Mouse (Mus musculus) adrenal gland, postnatal 10 days (tissue): ENCODE results near the gene Olfml2a. TPM values are rescaled to one million over a fixed set of nuclear protein-coding genes. Genes with fewer than 3 reads are reported as not detected.
A peak's percentile ranks its signal among the peaks of the same experiment; 100 is the strongest.
"Not testable (repeated sequence)": the region's sequence is repeated elsewhere in the genome, so short reads cannot be mapped to it uniquely, and the experiment has no call there.

Experiments
- DNase-seq: peaks from one replicate; pipeline ENCODE4 v3.0.0; 2021; ENCODE audit warnings: mixed read lengths
- total RNA-seq, 2 experiments: library from RNA; stranded (reverse); gene quantifications; 2 replicates each; pipeline ENCODE4 v1.2.3; 2021

Gene Olfml2a
- total RNA-seq, 2 experiments from 2014 or later, result 18.8 to 21.1 TPM

DNA sequence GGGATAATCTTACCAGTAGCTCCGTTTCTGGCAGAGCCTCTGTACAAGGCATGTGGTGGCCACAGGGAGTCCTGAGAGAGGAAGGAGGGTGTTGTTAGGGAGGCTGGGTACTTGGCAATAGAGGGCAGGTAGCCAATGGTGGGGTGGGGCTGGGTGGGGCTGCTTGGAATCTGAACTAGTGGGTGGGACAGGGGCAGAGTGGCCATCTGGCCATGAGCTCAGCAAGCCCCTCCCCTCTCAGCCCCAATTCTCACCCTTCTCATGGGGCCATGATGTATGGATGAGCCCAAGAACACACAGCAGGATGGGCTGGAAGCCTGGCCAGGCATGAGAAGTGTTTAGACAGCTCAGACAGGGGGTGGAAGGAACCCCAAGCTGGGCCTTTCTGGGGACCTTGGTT, 55.6 kb downstream of the Olfml2a start:
- no peak for DNase-seq

DNA sequence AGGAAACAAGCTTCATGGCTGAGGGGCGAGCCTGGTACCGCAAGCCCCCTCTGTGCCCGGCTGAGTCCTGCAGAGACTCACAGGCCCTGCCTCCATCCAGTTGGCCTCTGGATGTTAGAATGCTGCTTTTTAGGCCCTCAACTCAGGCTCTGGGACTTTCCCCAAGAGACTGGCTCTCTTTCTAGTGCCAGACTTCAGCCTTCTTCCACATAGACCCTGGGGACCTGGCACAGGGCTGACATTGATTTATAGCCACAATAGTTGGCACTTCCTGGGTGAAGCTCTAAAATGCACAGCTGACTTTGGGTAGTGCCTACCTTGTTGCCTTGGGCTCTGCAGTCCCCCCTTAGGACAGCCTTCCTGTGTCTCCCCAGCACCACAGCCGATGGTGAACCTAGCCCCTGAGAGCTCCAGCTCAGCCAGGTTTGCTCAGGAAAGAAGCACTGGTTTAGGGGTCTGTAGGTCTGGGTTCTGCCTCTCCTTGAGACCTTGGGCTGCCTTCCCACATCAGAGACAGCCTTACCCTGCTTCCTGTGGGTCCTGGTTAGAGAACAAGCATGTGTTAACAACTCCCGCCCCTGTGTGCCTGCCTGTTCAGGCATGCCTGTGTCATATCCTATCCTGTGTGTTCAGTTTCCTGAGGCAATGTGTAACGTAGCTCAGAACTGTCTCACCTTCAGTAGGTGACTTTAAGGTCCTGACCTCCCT, 56.2 kb downstream of the Olfml2a start:
- DNase-seq, result peak; percentile 67

DNA sequence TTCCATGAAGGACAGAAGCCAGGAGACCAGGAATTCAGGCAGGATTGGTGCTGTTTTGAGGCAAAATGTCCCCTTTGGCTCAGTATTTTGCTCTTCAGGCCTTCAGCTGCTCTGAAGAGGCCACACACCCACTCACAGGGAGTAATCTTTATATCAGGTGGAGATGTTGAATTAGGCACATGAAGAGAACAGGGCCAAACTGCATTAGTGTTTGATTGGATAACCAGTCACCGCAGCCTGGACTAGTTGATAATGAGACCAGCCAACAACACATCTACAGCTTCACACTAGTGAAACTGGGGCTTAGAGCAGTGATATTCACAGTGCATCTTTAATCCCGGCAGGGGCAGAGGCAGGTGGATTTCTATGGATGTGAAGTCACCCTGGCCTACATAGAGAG, 57.2 kb downstream of the Olfml2a start:
- no peak for DNase-seq

DNA sequence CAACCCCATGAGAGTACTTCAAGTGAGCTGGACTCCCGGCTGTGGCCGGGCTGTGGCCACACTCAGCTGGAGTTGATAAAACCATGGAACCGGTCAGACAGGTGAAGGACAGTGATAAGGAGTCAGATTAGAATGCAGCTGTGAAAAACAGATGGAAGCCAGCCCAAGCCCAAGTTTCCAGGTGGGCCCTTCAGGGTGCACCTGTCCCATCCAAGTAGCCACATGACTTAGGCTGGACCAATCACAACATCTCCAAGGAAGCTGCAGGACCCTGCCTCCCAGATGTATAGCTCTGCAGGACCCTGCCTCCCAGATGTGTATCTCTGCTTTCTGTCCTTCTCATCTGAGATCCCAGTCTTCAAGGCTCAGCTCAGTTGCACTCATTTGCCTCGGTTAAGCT, 60.2 kb downstream of the Olfml2a start:
- DNase-seq, result no peak

DNA sequence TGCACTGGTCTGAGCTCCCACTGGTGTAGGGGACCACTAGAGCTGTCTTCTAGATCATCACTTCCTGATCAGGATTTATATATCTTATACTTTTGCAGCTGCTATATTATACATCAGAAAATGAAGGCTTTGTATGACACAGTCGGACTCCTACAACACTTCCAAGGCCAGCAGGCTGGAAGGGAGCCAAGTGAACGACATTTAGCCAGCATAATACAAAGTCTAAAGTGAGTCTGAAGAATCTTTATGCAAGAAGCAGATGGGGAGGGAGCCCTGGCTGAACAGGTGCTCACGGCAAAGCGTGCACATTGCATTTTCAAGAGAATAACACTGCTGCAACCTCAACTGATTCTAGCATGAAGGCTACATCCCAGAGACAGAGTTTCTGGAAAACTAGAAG, 60.7 kb downstream of the Olfml2a start:
- DNase-seq, result peak; percentile 83

DNA sequence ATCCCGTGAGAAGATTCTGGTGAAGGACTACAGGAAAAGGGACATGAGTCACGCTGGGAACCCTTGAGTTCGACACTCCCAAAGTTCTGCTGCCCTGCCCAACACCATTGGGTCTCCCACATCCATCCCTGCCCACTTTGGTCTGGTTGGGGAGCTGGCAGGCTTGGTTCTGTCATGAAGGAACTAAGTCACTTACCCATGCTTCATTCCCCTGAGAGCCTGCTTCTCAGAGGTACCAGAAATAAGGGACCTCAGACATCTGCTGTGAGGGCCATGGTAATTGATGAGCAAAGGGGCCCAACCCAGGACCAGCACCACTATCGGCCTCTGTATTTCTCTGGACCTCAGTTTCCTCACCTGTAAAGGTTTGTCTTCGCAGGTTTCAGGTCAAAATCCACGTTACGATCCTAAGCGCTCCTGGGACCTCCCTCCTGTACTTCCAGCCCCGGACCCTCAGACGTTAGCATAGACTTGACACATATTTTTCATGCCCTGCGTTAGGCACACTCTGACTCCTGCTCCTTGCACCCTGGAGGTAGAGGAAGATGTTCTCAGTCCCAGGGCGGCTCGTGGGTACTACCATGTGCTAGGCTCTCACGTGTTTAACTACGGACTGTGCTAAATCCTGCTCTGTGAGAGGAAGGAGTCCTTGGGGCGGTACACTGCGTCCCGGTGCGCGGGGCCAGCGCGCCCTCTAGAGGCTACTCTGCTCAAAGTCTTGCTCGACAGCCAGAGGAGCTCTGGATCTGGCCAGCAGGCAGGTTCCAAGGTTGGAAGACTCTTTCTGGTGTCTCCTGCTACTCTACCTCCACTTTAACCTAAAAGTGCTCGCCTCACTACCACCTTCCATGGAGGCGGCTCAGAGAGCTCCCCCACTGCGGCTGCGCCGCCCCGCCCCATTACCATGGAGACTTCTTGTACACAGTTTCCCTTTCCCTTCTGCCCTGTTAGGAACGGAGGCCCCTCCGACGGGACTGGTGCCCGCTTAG, 65.9 kb downstream of the Olfml2a start, which contains the start of gene Wdr38:
Gene Wdr38 (plus strand): TSS at position 91 of the 989 bp plus-strand sequence.
- DNase-seq, result peak; percentile 93

DNA sequence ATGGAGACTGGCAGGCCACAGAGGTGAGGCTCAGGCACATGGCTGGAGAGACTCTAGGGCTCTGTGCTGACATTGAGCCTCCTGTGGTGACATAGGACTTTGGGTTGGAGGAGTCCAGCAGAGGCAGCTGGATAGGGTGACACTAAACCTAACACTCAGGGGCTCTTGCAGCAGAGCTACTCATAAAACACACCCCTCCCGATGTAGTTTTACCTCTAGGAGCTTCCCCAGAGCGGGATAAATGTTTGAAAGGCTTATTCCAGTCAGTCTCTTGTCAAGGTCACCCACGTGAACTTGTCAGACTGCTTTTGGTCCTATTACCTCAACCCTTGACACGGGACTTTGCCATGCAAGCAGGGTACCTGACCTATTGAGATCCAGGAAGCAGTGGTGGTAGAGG, 67.6 kb downstream of the Olfml2a start:
- no peak for DNase-seq

DNA sequence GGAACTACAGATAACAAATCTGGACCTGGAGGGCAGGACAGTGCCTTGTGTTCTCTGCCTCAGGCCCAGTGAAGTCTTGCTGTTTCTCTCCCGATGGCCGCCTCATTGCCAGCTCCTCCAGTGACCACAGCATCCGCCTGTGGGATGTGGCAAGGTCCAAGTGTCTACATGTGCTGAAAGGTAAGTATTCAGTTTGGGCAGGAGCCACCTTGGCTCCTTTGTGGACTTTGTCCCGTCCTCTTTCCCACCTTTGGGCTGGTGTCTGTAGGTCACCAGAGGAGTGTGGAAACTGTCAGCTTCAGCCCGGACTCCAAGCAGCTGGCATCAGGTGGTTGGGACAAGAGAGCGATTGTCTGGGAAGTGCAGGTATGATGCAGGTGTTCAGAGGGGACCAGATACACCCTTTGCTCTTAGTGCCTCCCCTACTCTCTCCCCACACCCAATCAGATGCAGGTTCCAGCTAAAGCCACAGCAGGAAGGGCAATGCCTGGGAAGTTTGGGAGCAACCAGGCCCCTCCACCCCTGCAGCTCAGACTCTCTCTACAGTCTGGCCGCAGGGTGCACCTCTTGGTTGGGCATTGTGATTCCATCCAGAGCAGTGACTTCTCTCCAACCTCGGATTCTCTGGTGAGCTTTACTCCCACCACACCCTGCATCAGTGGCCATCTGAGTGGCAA, 68.3 kb downstream of the Olfml2a start:
- no peak for DNase-seq

DNA sequence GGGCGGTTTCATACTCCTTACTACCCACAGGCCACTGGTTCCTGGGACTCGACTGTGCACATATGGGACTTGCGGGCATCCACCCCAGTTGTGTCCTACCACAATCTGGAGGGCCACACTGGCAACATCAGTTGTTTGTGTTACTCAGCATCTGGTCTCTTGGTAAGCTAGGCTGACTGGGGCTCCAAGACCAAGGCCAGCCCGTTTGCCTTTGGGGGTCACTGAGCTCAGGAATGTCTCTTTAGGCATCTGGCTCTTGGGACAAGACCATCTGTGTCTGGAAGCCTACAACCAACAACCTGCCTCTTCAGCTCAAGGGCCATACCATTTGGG, 68.8 kb downstream of the Olfml2a start:
- DNase-seq, result no peak

DNA sequence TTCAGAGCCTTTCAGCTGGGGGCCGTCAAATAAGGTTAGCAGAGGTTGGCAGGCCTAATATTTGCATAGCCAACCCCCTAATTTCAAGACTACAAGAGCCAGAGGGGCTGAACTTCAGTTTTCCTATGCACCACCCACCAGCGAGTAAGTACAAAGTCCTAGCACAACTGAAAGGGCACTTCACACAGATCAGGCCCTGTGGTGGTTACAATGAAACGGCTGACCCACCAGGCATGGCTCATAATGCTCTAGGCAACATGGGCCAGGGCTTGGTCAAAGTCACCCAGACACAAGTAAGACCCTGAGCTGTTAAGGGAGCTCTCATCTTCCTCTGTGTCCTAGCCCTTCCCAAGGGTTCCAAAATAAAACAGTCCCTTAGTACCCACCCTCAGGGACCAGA, 70.1 kb downstream of the Olfml2a start:
- no peak for DNase-seq

DNA sequence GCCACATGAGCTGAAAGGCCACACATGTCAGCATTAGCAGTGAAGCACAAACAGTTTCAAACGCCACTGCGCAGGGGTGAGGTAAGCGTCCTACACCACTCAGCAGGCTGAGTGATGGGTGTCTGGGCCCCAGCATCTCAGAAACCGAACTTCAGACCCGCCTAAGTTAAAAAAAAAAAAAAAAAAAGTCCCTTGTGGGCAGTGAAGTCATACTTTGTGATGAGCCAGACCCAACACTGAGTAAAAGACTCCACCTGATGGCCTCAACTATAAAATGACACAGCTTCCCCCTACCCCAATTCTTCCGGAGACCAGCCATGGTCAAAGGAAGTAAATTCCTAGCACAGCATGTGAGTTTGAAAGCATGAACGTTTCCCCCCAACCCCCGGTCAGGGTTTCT, 71.3 kb downstream of the Olfml2a start:
- DNase-seq, result no peak

DNA sequence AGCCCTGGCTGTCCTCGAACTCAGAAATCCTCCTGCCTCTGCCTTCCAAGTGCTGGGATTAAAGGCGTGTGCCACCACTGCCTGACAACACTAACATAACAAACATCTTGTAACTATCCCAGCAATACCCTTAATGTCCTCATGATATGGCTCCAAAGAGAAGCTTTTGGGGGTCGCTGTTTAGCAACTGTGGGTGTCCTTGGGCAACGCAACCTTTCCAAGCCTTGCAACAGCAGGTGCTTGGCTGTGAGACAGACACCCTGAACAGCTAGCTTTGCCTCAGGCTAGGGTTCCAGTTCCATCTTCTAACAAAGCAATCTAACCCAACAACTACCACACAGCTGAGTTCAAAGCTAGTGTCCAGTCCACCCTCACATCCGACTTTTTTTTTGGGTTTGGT, 71.7 kb downstream of the Olfml2a start:
- DNase-seq, result no peak

DNA sequence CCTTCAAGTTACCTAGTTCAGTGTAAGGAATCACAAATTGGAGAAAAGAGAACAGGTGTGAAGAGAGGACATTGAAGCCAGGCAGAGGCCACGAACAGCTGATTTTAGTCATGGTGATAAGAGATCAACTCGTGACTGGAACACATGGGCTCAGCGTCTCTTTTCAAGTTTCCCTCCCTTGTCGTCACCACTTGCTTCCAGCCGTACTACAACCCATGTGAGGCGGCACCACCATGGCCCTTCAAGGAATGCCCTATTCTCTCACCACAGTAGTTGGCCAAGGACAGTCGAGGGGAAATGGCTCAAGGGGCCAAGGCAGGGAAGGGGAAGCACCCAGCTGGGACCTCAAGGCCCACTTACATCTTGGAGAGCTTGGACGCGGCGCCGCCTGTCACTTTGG, 72.6 kb downstream of the Olfml2a start:
- DNase-seq, result peak; percentile 47

DNA sequence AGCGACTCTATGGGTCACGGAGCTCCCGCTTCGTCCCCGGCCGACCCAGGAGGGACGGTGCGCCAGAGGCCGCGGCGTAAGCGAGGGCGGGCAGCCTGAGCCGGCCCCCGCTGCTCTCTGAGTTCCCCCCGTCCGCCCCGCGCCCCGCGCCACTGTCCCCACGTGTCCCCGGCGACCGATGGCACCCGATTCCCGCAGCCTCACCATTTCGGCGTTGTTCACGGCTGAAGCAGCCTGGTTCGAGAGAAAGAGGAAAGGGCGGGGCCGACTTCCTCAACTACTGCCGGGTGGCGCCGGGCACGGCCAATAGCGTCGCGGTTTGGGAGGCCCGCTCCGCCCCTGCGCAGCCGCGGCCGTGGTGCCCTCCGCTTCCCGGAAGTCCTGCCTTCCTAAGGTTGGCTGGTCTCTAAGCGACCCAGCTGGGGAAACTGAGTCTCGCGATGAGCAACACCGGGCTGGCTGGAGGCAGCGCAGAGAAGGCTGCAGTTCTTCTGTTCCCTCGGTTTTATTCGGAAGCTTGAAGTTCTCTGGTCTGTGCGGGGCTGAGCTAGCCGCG, 73.2 kb downstream of the Olfml2a start, which contains the start of gene Arpc5l:
Gene Arpc5l (plus strand): TSS at position 469 of the 556 bp plus-strand sequence.
- peak; percentile 95 for DNase-seq

DNA sequence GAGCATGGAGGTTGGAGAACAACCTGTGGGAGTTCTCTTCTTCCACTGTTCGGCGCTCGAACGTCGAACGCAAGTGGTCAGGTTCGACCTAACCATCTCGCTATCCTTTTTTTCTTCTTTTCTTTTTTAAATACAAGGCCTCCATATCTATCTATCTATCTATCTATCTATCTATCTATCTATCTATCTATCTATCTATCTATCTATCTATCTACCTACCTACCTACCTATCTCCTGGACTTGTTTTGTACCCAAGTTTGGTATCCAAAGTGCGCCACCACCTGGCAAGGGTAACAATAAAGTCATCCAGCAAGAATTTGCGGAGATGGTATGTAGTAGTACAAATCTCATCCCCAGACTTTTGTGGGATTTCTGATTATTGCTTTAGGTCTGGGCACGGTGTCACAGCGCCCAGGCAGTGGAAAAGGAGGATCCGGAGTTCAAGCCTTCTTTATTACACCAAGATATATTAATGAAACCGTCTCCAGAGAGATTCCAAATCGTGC, 73.8 kb downstream of the Olfml2a start, which contains the start of gene Rpl35:
Gene Rpl35 (minus strand): TSS at position 51 of the 506 bp plus-strand sequence.
- peak; percentile 76 for DNase-seq

DNA sequence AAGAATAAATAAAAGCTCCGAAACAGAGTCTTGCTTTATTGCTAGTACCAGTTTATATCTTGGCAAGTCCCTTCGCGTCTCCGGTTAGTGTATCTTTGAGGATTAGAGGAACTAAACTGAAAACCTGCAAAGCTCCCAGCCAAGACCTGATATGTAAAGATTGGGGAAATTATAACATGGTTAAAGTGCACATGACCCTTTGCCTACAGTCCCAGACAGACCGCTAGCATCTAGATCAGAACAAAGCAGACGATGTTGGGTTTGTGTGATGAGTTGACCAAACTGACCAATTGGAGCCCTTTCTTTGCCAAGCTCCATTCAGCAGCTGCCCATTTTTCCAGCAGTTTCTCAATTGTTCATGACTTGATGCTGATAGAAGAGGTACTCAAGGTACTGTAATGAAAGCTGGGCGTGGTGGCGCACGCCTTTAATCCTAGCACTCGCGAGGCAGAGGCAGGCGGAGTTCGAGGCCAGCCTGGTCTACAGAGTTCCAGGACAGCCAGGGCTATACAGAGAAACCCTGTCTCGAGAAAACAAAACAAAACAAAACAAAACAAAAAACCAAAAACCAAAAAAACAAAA, 74.5 kb downstream of the Olfml2a start:
- DNase-seq, result no peak

DNA sequence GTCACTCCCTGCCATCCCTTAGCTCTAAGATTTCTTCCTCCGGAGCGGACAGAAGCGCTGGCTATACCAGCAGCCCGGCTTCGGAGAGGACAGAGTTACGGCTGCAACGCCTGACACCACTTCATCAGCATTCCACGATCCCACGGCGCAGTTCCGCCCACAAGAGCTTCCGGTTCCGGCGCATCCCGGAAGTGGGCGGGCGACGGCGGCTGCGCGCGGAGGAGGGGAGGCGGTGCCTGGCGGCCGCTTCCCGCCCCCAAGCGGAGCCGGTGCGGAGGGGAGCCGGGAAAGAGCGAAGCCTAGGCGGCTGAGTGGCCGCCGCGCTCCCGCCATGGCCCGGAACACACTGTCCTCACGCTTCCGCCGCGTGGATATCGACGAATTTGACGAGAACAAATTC, 76.1 kb downstream of the Olfml2a start:
- peak; percentile 97 for DNase-seq

DNA sequence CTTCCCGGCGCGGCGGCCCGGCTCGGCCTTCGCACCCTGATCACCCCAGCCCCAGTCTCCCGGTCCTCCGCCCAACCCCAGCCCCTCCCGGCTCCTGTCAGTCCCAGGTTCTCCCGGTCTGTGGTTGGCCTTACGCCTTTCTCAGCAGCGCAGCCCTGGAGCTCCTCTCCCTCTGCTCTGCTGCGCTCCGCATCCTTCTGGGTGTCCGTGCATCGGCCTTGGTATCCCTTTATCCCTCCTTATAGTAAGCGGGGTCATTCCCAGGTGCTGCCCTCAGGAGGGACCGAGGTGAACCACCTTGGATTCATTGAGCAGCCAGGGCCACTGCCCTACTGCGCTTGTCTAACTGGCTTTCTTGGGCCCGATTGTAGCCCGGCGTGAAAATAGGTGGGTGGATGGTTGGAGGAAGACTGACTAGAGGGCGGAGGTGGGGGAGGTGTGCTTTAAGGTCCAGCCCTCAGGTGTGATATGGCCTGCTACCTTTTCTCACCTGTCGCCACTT, 76.6 kb downstream of the Olfml2a start:
- no peak for DNase-seq

DNA sequence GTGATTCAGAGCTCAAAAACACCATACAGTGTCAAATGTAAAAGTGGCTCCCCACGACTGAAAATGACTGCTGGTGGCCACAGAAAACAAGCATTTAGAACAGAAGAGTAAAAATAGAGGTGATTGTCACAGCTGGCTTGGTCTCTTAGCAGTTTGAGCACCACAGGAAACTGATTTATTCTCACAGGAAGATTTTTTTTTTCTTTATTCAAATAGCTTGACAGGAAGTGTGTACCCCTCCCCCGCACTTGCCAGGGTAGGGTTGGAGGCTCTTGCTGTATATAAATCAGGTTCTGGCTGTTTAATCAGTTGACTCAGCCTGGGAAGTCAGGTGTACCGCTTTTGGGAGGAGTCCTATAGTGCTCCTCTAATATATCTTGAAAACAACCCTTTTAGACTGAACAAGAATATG, 77.2 kb downstream of the Olfml2a start:
- DNase-seq, result peak; percentile 51

DNA sequence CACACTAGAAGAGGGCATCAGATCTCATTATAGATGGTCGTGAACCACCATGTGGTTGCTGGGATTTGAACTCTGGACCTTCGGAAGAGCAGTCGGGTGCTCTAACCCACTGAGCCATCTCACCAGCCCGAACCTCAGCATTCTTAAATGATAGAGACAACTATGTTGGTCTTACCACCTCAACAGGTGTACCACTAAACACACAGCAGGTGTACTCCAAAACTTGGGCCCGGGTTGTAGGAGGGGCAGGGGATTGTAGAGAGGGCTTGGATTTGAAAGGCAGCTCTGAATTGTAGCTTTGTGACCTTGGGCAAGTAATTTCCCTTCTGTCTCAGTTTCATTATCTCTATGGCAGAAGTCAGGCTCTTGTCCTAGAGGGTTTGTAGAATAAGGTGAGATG, 78.4 kb downstream of the Olfml2a start:
- not testable (repeated sequence) for DNase-seq

DNA sequence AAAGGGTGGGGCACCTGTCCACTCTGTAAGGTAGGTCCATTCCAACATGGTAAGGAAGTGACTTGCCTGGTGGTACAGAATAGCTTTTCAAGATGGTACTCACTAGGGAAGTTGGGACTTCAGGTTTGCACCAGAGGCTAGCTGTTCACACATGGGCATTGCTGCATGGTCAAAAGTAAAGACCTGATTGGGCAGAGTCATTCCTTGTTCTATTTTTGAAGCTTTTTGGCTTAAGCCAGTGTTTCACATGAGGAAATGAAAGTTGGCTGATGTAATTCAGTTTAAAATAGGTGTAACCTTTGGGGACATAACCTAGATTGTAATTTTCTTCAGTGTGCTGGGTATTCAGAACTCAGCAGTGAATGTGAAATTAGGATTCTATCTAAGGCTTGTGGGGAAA, 79.5 kb downstream of the Olfml2a start:
- no peak for DNase-seq

DNA sequence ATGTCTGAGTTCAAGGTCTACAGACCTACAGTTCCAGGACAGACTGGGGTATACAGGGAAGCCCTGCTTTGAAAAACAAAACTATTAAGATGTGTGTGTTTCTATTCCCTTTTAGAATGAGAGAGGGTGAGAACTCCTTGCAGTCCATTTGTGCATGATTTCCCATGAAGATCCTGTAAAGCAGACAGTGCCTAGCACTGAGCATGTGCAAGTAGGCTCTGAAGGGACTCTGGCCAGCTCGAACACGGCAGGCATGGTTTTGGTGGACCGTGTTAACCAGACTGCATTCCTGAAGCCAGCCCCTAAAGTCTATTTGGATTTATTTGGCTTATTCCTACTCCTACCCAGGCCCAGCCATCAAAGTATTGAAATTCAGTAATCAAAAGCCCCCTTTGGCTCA, 80.2 kb downstream of the Olfml2a start:
- no peak for DNase-seq
